Mouse (Mus musculus): ENCODE measurements around the gene Dcdc2a. TPM values are rescaled to one million over a fixed set of nuclear protein-coding genes. Genes with fewer than 3 reads are reported as not detected.

Gene Dcdc2a
- polyA plus RNA-seq, 1 experiment from 2014 or later, result 34.5 TPM

DNA sequence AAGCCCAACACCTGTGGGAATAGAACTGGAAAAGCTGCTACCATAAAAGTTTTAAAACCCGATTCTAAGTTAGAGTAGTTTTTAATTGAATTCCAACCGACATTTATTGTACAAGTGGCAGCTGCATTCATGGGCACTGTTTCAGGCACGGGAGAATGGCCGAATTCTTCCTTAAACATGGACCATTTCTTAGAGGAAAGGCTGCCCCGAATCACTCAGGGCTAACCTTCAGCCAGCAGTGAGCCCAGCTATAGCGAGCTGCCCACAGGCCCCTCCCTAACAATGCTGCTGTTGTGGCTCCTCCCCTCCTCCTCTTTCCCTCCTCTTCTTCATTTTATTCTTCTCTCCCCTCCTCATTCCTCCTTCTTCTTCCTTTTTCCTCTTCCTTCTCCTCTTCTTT is 44.8 kb downstream of the Dcdc2a start:
- no peak overlapping the region for H3K4me3 ChIP-seq (ENCODE audit: low read length)
- H3K9ac ChIP-seq (ENCODE audit: low read depth, low read length), result no peak overlapping the region
- H3K27me3 ChIP-seq (ENCODE audit: control insufficient read depth, insufficient read depth, low read length), result no peaks in the 10 kb centered on the region
- H3K4me2 ChIP-seq (replicated peaks; ENCODE audit: low read depth, low read length), result no peak overlapping the region
- no peaks in the 10 kb centered on the region for H3K9me3 ChIP-seq (ENCODE audit: control insufficient read depth, low read length)
- WGBS, result 65% methylated on average over 6 of the region's 6 CpGs
- H3K27ac ChIP-seq (ENCODE audit: low read depth, low read length), result no peak overlapping the region
- no peaks in the 10 kb centered on the region for H3K36me3 ChIP-seq (ENCODE audit: control insufficient read depth, insufficient read depth, low read length)
- ATAC-seq (ENCODE audit: low FRiP score, low TSS enrichment), result no peak
- peaks cover 8% of the 10 kb centered on the region for H3K4me1 ChIP-seq (ENCODE audit: control insufficient read depth, insufficient read depth, low read length)

DNA sequence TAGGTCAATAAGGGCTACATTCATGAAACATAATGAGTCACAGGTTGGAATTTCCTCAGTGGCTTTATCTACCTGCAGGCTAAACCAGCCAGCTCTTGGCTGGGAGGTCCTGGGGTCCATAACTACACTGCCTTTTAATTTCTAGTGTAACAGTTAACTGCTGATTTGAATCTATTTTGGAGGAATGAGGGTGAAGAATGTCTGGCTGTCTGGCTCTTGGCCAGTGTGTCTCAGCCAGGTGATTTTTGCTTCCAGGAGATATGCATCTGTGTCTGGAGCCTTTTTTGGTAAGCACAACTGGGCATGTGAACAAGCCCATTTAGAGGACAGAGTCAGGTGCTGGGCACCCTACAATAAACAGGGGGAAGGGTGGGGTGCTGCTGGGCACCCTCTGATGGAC is 49.9 kb downstream of the Dcdc2a start:
- peak; percentile 43; the same call in 1 of the 2 replicates for ATAC-seq (ENCODE audit: low FRiP score, low TSS enrichment)

DNA sequence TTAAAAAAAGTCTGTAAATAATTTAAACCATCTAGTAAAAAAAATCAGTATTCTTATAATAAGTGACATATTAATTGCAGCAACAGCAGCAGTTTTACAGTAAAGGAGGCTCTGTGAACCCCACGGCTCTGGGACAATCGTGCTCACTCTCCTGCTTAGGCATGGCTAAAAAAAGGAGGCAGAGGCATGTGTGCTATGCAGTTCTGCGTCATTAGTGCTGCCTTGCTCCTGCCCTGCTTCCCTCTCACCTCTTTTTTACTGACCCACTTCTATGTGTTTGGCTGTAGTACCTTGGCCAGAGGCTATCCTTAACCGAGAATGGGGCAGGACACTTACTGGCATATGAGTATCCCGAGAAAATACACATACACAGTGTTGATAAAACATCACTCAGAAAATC is 50.9 kb downstream of the Dcdc2a start:
- 0 out of 2 replicates have a peak overlapping the region, but pooled peaks have one; percentile 20 for H3K27ac ChIP-seq (ENCODE audit: low read depth, low read length)
- peak; percentile 68 for ATAC-seq (ENCODE audit: low FRiP score, low TSS enrichment)
- 57% methylated on average over 5 of the region's 5 CpGs for WGBS
- H3K36me3 ChIP-seq (ENCODE audit: control insufficient read depth, insufficient read depth, low read length), result no peaks in the 10 kb centered on the region
- no peak overlapping the region for H3K4me3 ChIP-seq (ENCODE audit: low read length)
- no peaks in the 10 kb centered on the region for H3K9me3 ChIP-seq (ENCODE audit: control insufficient read depth, low read length)
- no peak overlapping the region for H3K9ac ChIP-seq (ENCODE audit: low read depth, low read length)
- no peaks in the 10 kb centered on the region for H3K27me3 ChIP-seq (ENCODE audit: control insufficient read depth, insufficient read depth, low read length)
- H3K4me1 ChIP-seq (ENCODE audit: control insufficient read depth, insufficient read depth, low read length), result no peaks in the 10 kb centered on the region
- H3K4me2 ChIP-seq (replicated peaks; ENCODE audit: low read depth, low read length), result no peak overlapping the region

More for the DNA sequence above, 49.9 kb downstream of the Dcdc2a start:
- no peak overlapping the region for H3K9ac ChIP-seq (ENCODE audit: low read depth, low read length)
- no peaks in the 10 kb centered on the region for H3K9me3 ChIP-seq (ENCODE audit: control insufficient read depth, low read length)
- no peaks in the 10 kb centered on the region for H3K27me3 ChIP-seq (ENCODE audit: control insufficient read depth, insufficient read depth, low read length)
- H3K4me1 ChIP-seq (ENCODE audit: control insufficient read depth, insufficient read depth, low read length), result no peaks in the 10 kb centered on the region
- H3K4me3 ChIP-seq (ENCODE audit: low read length), result no peak overlapping the region
- H3K36me3 ChIP-seq (ENCODE audit: control insufficient read depth, insufficient read depth, low read length), result no peaks in the 10 kb centered on the region
- H3K27ac ChIP-seq (ENCODE audit: low read depth, low read length), result no peak overlapping the region
- no peak overlapping the region for H3K4me2 ChIP-seq (replicated peaks; ENCODE audit: low read depth, low read length)

DNA sequence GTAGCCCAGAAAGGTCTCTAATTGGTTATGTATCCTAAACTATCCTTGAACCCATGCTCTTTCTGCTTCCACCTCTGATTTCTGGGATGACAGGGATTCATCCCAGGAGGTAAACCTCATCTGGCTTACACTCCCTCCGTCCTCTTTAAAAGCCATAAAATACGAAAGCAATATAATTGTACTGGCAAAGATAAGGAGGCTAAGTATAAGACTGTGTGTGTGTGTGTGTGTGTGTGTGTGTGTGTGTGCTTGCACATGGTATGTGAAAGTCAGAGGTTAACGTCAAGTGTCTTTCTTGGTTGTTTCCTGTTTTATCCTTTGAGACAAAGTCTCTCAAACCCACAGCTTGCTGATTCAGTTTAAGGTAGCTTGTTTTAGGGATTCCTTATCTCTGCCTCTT is 52.5 kb downstream of the Dcdc2a start:
- Histone ChIP-seq H3K4me3 (ENCODE audit: low read length) (no peak overlapping the region), H3K9ac (ENCODE audit: low read depth, low read length) (no peak overlapping the region), H3K27me3 (ENCODE audit: control insufficient read depth, insufficient read depth, low read length) (no peaks in the 10 kb centered on the region), H3K9me3 (ENCODE audit: control insufficient read depth, low read length) (no peaks in the 10 kb centered on the region), H3K4me2 (replicated peaks; ENCODE audit: low read depth, low read length) (no peak overlapping the region), H3K4me1 (ENCODE audit: control insufficient read depth, insufficient read depth, low read length) (no peaks in the 10 kb centered on the region), H3K27ac (ENCODE audit: low read depth, low read length) (no peak overlapping the region), H3K36me3 (ENCODE audit: control insufficient read depth, insufficient read depth, low read length) (no peaks in the 10 kb centered on the region)
- 69% methylated on average over 3 of the region's 3 CpGs for WGBS
- ATAC-seq (ENCODE audit: low FRiP score, low TSS enrichment), result no peak

DNA sequence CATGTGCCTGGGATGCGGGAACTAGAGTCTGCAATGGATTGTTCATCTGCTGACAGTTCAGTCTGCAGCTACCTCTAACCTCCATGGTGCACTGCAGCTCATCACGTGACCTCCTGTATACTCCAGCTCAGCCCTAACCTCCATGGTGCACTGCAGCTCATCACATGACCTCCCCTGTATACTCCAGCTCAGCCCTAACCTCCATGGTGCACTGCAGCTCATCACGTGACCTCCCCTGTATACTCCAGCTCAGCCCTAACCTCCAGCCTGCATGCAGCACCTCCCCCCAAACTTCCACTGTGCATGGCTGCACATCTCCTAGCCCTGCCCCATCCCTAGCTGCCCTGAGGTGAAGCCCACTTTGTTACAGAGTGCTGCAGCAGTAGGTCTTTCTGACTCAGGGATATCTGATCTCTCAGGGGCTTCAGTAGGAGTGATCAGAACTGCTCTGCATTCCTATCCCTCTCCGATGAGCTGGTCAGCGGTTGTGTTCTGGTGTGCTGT is 54.8 kb downstream of the Dcdc2a start:
- no peaks in the 10 kb centered on the region for H3K27me3 ChIP-seq (ENCODE audit: control insufficient read depth, insufficient read depth, low read length)
- H3K9me3 ChIP-seq (ENCODE audit: control insufficient read depth, low read length), result no peaks in the 10 kb centered on the region
- no peak overlapping the region for H3K4me2 ChIP-seq (replicated peaks; ENCODE audit: low read depth, low read length)
- no peak overlapping the region for H3K9ac ChIP-seq (ENCODE audit: low read depth, low read length)
- H3K36me3 ChIP-seq (ENCODE audit: control insufficient read depth, insufficient read depth, low read length), result no peaks in the 10 kb centered on the region
- no peaks in the 10 kb centered on the region for H3K4me1 ChIP-seq (ENCODE audit: control insufficient read depth, insufficient read depth, low read length)
- H3K4me3 ChIP-seq (ENCODE audit: low read length), result no peak overlapping the region
- H3K27ac ChIP-seq (ENCODE audit: low read depth, low read length), result no peak overlapping the region
- ATAC-seq (ENCODE audit: low FRiP score, low TSS enrichment), result peak; percentile 52; the same call in 1 of the 2 replicates
- 57% methylated on average over 5 of the region's 5 CpGs for WGBS

DNA sequence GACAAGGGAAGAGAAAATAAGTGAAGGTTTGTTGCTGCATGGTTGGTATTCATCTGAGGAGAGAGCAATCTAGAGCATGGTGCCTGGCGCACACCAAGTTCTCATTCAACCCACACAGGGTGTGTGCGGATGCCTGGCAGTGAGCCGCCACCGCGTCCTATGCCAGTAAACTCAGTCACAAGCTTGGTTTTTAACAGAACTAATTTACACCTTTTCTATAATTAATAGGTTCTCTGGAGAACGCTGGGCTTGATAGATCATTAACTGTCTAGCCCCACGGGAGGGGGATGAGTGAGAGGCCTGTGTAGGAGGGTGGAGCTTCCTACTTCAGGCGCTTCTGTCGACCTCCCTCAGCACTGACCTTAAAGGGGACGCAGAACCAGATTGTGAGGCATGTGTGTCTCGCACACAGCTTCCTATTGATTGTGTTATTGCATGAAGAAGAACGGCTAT is 59.7 kb downstream of the Dcdc2a start:
- Histone ChIP-seq H3K27me3 (ENCODE audit: control insufficient read depth, insufficient read depth, low read length) (no peaks in the 10 kb centered on the region; the same call in 1 of the 2 replicates), H3K4me1 (ENCODE audit: control insufficient read depth, insufficient read depth, low read length) (no peaks in the 10 kb centered on the region), H3K27ac (ENCODE audit: low read depth, low read length) (peak overlapping the region; percentile 33; the same call in 1 of the 2 replicates), H3K9me3 (ENCODE audit: control insufficient read depth, low read length) (no peaks in the 10 kb centered on the region), H3K9ac (ENCODE audit: low read depth, low read length) (peak overlapping the region; percentile 34; the same call in 1 of the 2 replicates), H3K4me2 (replicated peaks; ENCODE audit: low read depth, low read length) (peak overlapping the region; percentile 51), H3K4me3 (ENCODE audit: low read length) (peak overlapping the region; percentile 34), H3K36me3 (ENCODE audit: control insufficient read depth, insufficient read depth, low read length) (no peaks in the 10 kb centered on the region)
- 24% methylated on average over 12 of the region's 12 CpGs for WGBS
- ATAC-seq (ENCODE audit: low FRiP score, low TSS enrichment), result peak; percentile 88

DNA sequence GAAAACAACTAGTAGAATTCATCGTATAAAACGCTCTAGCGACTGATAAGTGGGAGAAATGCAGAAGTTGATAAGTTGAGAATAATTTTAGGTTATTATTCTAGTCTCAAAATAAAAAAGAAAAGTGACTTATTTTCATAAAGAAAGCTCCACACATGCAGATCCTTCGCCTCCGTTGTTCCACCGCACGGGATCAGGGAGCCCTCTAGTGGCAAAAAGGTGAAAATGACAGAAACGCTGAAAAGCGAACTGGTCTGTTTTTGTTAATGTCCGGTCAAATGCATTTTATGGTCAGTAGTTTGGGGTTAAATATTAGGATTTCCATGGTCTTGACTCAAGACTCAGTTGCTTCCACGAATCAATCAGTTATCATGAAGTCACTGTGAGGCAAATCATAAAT is 60.2 kb downstream of the Dcdc2a start:
- H3K4me1 ChIP-seq (ENCODE audit: control insufficient read depth, insufficient read depth, low read length), result no peaks in the 10 kb centered on the region
- H3K27ac ChIP-seq (ENCODE audit: low read depth, low read length), result no peak overlapping the region
- peak overlapping the region; percentile 34; the same call in 1 of the 2 replicates for H3K9ac ChIP-seq (ENCODE audit: low read depth, low read length)
- WGBS, result 2% methylated on average over 11 of the region's 11 CpGs
- H3K36me3 ChIP-seq (ENCODE audit: control insufficient read depth, insufficient read depth, low read length), result no peaks in the 10 kb centered on the region
- H3K4me2 ChIP-seq (replicated peaks; ENCODE audit: low read depth, low read length), result peak overlapping the region; percentile 51
- H3K4me3 ChIP-seq (ENCODE audit: low read length), result peak overlapping the region; percentile 34
- H3K9me3 ChIP-seq (ENCODE audit: control insufficient read depth, low read length), result no peaks in the 10 kb centered on the region
- no peaks in the 10 kb centered on the region; the same call in 1 of the 2 replicates for H3K27me3 ChIP-seq (ENCODE audit: control insufficient read depth, insufficient read depth, low read length)
- ATAC-seq (ENCODE audit: low FRiP score, low TSS enrichment), result no peak

DNA sequence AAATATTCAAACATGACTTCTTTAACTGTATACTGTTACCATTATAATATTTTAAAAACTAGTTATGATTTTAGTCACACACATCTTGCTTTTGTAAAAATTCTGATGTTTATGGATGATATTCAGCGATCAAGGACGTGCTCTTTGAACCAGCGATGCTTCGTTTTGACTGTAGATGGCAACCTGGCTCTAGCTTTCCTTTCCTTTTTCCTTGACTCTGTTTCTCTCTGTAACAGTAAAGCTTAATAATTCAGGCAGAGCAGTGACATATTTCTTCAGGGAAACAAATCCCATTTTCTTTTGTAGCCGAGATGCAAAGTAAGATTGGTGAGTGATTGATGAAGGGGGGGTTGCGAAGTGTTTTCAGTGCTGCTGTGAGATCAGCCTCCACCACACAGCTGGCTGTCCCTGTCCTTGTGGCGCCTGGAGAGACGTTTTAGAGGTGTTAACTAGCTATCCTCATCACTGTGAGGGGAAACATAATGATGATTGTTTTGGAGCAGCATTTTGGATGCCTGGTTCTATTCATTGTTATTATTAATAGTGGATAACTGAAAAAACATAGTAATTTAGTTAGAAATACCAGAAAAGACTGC is 67.0 kb downstream of the Dcdc2a start:
- Histone ChIP-seq H3K4me1 (ENCODE audit: control insufficient read depth, insufficient read depth, low read length) (no peaks in the 10 kb centered on the region), H3K36me3 (ENCODE audit: control insufficient read depth, insufficient read depth, low read length) (no peaks in the 10 kb centered on the region)
- ATAC-seq (ENCODE audit: low FRiP score, low TSS enrichment), result no peak

DNA sequence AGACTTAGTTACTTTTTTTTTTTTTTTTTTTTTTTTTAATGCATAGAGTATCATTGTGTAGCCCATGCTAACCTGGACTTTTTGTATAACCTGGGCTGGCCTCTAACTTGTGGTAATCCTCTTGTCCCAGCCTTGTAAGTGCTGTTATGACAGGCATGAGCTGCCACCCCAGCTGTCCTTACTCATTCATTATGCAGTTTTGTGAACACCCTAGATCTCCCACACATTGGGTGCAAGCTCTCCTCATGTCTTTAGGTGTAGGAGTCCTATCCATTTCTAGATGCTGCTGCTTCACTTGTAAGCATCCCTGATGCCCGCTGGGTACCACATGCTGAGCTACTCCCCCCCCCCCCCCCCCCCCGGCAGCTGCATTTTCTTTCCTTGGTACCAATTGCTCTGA is 71.4 kb downstream of the Dcdc2a start:
- ATAC-seq (ENCODE audit: low FRiP score, low TSS enrichment), result no peak
- 81% methylated on average over 2 of the region's 2 CpGs for WGBS
- H3K27me3 ChIP-seq (ENCODE audit: control insufficient read depth, insufficient read depth, low read length), result no peaks in the 10 kb centered on the region

More for the DNA sequence above, 67.0 kb downstream of the Dcdc2a start:
- H3K9ac ChIP-seq (ENCODE audit: low read depth, low read length), result no peak overlapping the region
- WGBS, result 52% methylated on average over 8 of the region's 8 CpGs
- no peaks in the 10 kb centered on the region; the same call in 1 of the 2 replicates for H3K27me3 ChIP-seq (ENCODE audit: control insufficient read depth, insufficient read depth, low read length)
- no peaks in the 10 kb centered on the region for H3K9me3 ChIP-seq (ENCODE audit: control insufficient read depth, low read length)
- no peak overlapping the region for H3K4me2 ChIP-seq (replicated peaks; ENCODE audit: low read depth, low read length)
- H3K4me3 ChIP-seq (ENCODE audit: low read length), result no peak overlapping the region
- H3K27ac ChIP-seq (ENCODE audit: low read depth, low read length), result no peak overlapping the region

More for the DNA sequence above, 71.4 kb downstream of the Dcdc2a start:
- Histone ChIP-seq H3K9me3 (ENCODE audit: control insufficient read depth, low read length) (no peaks in the 10 kb centered on the region), H3K27ac (ENCODE audit: low read depth, low read length) (no peak overlapping the region), H3K4me1 (ENCODE audit: control insufficient read depth, insufficient read depth, low read length) (no peaks in the 10 kb centered on the region), H3K36me3 (ENCODE audit: control insufficient read depth, insufficient read depth, low read length) (no peaks in the 10 kb centered on the region), H3K9ac (ENCODE audit: low read depth, low read length) (no peak overlapping the region), H3K4me3 (ENCODE audit: low read length) (no peak overlapping the region), H3K4me2 (replicated peaks; ENCODE audit: low read depth, low read length) (no peak overlapping the region)
